Mouse (Mus musculus) left cerebral cortex, postnatal 36 days (tissue): Measurements from ENCODE around the gene Tiparp. TPM values are rescaled to one million over a fixed set of nuclear protein-coding genes. Genes with fewer than 3 reads are reported as not detected.

Source experiments
- DNase-seq, 2 experiments: peaks; one replicate each; pipeline ENCODE4 v3.0.0; 2021 to 2022; ENCODE audit warnings: low spot score in 2 of 2, mixed read lengths in 1 of 2
- intact Hi-C: fragments of 180-260 bp; cut with DNase I; formaldehyde crosslinking; loops from one replicate; pipeline ENCODE4 v1.15.1; 2025
- total RNA-seq, 2 experiments: library from RNA; stranded (reverse); gene quantifications; 2 replicates each; pipeline ENCODE4 v1.2.3; 2021

The Tiparp gene
- 10 to 100 TPM in 1 of 2 experiments, 1 to 10 TPM in 1; 9.8 to 11.9 TPM for total RNA-seq

DNA sequence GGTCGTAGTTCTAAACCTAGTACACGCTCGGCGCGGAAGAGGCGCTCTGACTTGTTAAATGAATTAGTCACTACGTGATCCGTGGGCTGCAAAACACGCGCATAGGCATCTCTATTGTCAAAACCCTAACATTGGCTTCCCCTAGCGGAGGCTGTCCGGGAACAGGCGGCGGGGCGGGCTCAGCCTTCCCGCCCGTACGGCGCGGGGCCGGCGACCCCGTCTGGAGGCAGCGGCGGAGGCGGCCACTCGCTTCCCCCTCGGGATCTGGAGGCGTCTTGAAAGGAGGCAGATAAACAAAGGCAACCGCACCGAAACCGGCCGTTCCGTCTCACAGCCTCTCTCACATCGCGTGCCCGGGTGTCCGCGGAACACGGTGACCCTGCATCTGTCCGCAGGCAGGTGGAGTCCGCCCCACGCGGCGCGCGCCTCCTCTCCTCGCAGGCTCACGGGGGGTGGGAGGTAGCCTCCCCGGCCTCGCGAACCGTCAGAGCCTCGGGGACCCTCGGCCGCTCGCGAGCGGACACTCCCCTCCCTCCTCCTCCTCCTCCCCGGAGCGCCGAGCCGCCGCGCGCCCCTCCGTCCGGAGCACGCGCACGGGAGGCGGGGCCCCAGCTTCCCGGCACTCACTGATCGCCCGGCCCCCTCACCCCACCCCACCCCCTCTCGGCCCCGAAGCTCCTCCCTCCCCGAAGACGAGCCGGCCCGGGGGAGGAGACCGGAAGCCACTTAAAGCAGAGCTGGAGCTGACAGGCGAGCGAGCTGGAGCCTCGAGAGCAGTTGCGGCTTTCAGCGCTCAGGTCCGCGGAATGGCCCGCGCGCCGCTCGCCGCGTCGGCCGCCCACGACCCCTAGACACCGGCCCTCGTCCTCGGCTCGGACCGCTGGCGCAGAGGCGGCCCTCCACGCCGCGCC, at the start of gene Tiparp:
Tiparp (plus strand) TSS at position 720 of the 911 bp plus-strand sequence.
- intact Hi-C loops: loop anchor here (2.0 to 5.0 kb wide), 5 partner anchors 86 to 399 kb away; partner anchors contain the start of gene Lekr1
- peak; percentile 86 to 89 for DNase-seq

DNA sequence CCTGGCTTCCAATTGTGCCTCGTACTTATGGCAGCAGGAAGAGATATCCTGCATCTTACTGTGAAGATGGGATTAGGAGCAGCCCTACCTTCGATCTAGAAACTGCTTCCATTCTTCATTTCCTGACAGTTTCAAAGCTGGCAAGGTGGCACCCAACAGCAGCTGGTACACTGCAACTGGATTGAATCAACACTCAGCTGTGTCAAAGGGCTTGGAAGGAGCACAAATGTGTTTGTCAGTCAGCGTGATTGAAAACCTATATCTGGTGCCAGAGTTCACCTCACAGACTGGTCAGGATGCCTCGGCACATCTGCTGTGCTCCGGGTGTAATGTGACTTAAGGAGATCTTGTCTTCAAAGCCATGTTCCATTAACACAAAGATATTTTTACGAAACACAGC, 47.5 kb upstream of the Tiparp start:
- intact Hi-C loops: no loop called here
- no peak for DNase-seq

DNA sequence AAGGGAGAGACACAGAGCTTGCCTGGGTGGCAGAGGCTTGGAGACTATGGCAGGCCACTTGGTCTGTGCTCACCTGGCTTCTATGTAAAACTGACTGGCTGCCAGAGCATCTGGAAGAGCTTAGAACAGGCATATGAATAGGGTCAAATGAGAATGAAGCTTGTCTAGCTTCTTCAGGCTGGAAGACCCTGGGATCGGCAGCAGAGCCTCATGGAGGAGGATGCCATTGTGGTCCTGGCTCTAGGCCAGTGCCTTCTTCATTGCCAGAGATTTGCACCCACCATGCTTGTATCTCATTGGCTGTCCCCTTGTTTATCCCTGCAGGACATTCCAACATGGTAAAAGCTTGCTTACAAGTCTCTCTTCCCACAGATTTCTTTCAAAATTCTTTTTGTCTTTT, 45.9 kb upstream of the Tiparp start:
- no peak for DNase-seq
- intact Hi-C loops: no loop called here

DNA sequence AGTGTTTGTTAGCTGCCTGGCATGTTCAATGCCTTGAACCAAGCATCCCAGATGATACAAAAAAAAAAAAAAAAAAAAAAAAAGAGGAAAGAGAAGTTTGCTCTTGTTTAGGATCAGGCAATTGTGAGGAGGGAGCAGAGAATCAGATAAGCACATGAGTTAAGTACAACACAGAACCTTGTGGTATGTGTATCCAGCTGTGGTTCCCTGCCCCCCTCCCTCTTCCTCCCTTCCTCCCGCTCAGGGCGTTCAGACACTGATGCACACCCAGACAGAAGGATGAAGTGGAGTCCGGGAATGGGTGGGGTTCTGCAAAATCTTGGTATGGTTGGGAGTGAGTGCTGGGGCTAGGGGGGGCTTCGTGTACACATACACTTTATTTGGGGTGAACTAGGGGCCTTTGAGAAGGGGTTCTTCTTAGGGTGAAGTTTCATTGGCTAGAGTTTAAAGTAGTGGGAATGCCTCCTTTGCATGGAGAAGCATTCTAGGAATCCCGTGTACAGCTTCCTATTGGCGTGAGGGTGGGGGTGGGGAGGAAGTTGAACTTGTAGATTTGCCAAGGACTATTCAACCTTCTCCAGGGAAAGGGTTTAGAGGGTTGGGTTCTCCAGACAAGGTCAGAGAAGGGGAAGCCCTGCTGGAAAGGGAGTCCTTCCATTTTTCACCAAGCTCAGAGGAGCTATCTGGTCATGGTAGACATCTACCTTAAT, 45.4 kb upstream of the Tiparp start:
- intact Hi-C loops: no loop called here
- DNase-seq: no peak

DNA sequence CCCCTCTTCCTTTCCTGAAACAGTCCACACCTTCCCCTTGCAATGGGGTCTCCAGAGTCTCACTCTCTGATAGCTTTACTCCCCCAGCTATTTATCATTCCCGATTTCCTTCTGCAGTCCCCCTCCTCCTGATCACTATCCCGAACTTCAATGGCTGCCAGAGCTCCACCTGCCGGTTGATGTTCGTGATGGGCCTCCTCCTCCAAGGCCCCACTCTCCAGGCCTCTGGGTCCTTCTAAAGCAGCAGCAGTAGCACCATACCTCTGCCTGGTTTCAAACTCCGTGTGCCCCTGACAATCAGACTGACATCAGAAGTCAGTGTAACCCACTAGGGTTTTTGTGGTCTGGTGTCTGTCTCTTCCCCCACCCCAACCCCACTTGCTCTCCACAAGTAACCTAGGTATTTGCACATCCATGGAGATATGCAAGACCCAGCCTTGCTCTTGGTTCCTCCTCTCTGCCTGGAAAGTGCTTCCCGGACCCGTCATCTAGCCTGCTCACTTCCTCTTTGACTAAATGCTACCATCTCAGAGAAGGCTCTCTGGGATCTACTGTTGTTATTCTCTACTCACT, 44.0 kb upstream of the Tiparp start:
- DNase-seq: no peak
- intact Hi-C loops: no loop called here

DNA sequence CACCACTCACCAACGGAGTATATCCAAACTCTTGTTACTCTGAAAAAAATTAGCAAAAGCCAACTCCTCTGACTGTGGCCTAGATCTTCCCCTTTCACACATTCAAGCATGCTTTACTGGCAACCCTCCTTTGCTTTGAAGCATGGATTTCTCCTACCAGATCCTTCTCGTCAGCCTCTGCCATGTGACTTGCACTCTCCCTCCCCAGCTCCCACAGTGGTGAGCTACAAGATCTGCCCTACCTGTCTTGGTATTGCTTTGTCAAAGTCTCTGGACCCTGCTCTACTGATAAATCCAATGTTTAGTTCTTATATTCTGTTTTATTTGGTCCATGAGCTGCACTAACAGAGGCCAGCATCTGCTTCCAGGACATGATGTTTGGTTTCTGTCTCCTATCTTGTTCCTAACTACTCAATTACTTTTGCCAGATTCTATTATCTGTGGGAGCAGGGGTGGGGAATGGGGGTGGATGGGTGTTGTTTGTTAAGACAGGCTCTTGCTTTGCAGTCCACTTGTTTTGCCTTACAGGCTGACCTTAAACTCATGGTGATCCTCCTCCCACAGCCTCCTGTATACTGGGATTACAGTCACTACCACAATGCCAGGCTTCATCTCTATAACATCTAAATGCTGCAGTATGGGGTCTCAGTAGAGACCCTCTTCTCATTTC, 40.7 kb upstream of the Tiparp start:
- no peak for DNase-seq
- intact Hi-C loops: no loop called here

DNA sequence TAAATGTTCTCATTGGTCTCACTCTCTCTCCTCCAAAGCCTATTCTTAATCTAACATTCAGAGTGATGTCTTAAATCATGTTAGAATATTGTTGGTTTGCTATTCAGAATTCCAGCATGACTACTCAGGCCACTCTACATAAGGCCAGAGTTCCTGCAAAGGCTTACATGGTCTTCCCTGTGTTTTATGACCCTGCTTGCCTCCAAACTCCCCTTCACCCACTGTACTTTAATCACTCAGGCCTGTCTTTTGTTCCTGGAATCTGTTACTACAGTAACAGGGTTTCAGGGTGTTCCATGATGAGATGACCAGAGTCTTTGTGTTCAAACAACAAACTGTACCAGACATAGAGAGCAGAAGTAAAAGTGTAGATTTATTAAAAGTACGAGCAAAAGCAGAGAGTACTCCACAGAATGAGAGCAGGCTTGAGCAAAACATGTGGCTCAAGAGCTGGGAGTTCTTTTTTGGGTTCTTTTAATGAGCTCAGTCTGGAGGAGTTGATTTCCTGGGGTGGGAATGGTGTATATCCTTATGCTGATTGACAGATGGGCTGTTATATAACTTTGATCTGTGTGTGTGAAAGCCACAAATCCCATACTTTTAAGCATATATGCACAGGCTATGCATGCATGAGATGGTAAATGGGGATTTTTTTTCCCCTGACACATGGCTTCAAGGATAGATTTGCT, 39.5 kb upstream of the Tiparp start:
- intact Hi-C loops: no loop called here
- no peak for DNase-seq

DNA sequence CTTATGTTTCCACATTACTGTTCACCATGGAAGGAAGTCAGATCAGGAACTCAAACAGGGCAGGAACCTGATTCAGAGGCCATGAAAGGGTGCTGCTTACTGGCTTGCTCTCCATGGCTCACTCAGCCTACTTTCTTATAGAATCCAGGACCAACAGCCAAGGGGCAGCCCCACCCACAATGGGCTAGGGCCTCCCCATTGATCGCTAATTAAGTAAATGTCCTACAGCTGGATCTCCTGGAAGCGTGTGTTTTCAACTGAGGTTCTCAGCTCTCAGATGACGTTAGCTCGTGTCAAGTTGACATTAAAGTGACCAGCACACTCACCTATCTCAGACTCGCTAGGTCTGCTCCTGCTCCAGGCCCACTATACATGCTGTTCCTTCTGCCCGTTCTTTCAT, 38.6 kb upstream of the Tiparp start:
- intact Hi-C loops: no loop called here
- no peak for DNase-seq

DNA sequence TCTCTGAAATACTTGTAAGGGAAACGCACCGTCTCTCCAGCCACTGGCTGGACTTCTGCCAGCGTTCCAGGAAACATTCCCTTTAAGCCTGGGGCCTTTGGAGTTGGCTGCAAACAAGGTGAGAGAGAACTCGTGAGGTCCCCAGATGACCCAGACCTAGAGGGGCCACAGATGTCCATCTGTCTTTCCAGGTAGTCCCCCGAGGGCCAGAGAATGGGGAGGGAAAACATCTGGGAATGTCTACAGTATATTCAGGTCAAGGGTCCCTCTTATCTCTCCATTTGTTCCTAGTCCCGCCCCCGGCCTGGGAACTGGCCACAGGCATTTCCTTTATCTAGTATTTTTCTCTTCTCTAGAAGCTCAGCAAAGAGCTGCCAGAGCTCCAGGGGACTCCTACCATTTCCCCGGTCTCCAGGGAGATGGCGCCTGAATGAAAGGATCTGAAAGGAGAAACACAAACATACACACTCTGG, 33.9 kb upstream of the Tiparp start:
- DNase-seq: no peak
- intact Hi-C loops: no loop called here

DNA sequence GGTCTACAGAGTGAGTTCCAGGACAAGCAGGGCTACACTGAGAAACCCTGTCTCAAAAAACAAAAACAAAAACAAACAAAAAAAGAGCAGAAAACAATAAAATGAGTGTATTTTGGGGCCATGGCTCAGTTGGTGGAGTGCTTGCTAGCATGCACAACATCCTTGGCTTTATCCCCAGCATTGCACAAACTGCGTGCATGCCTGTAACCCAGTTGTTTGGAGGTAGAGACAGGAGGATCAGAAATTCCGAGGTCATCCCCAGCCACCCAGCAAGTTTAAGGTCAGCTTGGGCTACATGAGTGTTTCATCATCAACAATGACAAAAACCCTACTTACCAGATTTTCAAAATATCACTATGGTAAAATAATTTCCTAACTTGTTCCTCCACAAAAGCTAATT, 20.4 kb upstream of the Tiparp start:
- DNase-seq: no peak

DNA sequence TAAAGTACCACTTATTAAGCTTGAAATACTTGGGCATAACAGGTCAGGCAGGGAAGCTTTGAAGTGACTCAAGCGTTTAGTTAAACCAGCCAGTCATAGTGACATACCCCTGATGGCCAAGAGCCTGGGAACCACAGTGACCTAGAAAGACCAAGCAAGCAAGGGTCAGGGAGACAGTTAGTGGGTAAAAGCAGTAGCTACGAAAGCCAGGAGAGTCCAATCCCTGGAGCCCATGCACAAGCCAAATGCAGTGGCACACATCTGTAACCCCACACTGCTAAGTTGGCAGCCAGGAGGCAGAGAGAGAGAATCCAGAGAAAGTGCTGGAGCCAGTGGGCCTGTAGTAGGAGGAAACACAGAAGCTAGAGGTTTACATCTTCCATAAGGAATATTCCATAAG, 17.6 kb upstream of the Tiparp start:
- no peak for DNase-seq

More for the DNA sequence above, 20.4 kb upstream of the Tiparp start:
- intact Hi-C loops: no loop called here

DNA sequence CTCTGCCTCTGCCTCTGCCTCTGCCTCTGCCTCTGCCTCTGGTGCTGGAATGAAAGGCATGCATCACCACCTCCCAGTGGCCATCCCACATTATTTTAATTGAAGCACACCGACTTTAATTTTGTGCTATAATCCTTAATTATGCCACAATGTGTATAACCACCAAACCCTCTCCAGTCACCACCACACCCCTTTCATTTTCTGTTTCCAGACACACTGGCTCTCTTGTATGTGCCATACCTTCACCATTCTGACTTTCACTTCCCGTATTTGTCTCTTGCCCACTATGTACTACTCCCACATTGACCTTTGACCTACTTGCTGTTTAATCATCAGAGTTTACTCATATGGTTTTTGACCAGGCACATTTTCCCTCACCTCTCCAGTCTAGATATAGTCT, 12.5 kb upstream of the Tiparp start:
- intact Hi-C loops: no loop called here
- DNase-seq: no peak

More for the DNA sequence above, 17.6 kb upstream of the Tiparp start:
- intact Hi-C loops: no loop called here

DNA sequence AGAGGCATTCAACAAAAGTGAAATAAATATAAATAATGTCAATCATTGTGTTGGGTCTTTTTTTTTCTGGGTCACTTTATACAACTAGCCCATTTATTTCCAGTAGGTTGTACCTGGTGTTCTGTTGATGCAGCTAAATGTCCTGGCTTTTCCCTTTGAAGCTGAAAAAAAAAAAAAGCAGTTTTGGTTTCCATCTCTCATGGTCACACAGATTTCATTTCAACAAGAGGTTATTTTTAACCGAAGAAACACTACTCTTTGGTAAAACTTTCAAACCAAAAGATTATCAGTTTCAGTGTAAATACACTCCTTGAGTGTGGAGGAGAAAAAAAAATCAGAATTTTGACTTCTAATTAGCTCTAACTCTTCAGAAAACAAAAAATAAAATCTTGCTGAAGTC, 11.7 kb upstream of the Tiparp start:
- DNase-seq: no peak
- intact Hi-C loops: no loop called here

DNA sequence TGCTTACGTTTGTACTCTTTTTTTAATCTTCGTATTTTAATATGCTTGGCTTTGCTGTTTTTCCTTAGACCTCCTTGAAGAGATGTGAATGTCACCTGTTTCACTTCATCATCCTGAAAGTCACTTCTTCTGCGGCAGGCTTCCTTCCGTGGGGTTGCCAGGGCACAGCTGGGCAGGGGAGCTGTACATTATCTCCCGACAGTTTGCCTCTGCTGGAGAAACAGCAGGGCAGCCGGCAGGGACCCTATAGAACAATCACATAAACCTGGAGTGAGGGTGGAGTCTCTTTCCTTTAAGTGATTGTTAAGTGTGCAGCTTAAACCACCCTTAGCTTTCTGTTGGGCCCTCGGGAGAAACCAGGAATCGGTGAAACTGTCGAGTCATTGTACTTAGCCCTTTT, 11.1 kb upstream of the Tiparp start:
- intact Hi-C loops: no loop called here

DNA sequence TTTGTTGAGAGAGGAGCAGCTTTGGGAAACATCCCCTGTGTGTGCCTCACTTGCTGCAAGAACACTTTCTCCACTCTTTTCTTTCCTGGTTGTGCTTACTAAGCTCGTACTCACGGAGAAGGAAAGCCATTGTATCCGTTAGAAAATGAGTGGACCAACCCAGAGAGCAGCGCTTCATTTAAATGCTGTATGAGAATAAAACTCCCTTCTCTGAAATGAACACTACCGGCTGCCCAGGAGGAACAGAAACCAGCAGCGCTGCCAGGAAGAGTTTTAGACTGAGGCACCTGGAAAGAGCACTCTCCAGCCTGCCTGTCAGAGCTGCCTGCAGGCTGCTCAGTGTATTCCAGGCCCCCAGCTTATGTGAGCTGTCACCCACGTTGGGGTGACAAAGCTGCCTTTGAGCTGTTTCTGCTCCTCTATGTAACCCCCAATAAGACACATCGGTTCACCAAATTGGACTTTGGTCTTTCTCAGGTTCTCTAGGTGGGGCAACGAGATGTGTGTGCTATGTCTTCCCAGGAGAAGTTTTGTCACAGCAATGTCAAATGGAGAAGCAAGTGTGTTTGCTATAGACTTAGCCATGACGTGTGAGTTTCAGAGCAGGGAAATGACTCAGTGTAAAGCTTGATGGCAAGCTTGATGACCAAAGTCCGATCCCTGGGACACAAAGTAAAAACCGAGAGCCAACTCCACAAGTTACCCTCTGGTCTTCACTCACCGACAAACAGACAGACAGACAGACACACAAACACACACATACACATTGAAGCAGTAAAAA, 10.3 kb upstream of the Tiparp start:
- intact Hi-C loops: no loop called here
- DNase-seq: no peak

More for the DNA sequence above, 11.1 kb upstream of the Tiparp start:
- DNase-seq: no peak

DNA sequence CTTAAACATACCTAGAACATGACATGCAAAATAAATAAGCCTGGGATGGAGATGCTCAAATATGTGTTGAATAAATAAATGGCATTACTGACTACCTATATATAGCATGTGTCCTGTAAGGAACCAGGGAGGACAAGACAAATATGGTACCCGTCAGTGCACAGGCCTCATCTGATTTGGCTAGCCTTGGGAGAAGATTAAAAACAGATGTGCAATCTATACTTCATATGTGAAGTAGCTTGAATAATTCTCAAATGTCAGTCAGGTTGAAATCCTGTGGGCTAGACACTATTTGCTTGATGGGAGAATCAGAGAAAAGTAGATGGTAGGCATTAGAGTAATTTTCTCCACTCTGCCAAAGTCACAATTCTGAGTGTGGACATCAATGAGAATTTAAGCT, 6.8 kb upstream of the Tiparp start:
- no peak for DNase-seq
- intact Hi-C loops: no loop called here

DNA sequence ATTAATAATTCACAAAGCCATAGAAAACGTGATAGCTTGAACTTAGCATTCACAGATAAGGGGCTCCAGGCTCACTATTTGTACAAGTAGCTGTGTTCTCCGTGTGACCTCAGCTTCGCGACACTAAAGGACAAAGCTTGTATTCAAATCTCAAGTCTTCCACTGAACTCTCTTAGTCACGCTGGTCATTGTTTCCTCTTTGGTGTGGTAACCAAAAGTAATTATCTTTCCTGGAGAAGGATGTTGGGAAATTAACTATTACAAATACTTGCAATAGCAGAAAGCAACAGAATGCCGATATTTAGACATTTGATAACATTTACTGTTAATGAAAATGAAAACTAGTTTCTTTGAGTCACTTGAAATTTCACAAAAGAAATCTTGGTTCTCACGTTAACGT, 4.8 kb upstream of the Tiparp start:
- no peak for DNase-seq
- intact Hi-C loops: no loop called here

DNA sequence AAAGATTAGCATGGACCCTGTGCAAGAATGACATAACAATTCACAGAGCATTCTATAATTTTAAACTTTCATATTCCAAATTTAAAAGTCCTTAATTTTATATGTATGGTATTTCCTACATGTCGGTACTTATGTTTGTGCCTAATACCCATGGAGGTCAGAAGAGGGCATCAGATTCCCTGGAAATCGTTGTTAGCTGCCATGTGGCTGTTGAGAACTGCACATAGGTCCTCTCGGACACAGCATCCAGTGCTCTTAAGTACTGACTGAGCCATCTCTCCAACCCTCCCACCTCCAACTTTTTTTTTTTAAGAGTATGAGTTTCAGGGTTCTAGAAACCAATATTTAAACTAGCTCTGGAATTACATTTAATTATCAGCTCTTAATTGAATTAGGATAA, 2.5 kb upstream of the Tiparp start:
- DNase-seq: no peak
- intact Hi-C loops: loop anchor here (5.0 kb wide), 2 partner anchors 83 to 402 kb away; no protein-coding TSS in a partner anchor
